8 mouse cellular contexts compared by ENCODE assay signal in the genomic region with DNA sequence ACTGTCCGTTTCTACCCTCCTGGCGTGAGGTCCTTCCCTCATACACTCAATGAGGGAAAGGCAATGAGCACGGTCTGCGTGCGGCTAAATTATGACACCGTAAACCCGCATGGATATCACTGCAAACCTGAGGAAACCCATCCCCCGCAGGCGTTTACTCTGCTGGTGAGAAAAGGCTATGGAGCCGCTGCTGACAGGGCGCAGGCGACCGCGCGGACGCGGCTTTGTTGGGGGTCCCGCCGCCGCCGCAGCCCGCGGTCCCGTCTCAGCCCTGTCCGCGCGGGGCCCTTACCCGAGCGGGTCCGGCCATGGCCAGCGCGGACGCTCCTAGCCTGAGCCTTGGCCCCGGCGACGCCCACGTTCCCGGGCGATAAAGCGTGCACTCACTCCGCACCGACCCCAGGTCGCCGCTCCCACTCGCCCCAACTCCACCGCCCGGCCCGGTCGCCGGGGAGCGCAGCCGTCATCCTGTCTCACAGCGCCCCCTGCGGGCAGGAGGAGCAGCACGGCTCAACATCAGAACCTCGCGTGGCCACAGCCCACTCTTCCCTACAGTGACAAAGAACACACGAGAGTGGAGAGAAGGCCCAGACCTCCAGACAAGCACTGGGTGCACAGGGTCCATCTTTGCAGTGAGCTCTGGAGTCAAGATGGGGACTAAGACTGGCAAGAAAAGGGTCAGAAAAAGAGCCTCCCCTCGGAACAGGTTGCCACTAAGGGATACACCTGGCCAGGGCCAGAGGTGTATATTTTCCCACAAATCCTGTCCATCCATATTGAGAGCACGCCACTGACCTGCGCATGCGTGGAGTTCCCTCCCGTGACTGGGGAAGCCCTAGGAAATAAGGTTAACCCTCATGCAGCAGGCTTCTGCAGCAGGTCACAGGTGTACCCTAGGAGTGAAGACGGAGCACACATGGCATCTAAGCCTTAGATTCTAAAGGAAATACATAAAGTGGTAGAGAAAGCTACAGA. TPM values are rescaled to one million over a fixed set of nuclear protein-coding genes. Genes with fewer than 3 reads are reported as not detected.
DNase-seq lines count a peak whose midpoint lies in the region; ATAC-seq and TF ChIP-seq lines count a peak whose summit lies in the region.

Zfp786 (minus strand) TSS at position 764 of the 975 bp plus-strand sequence.

- H3K9ac ChIP-seq in ES-E14 (ENCODE audit: insufficient read depth, low read depth, low read length, poor library complexity, severe bottlenecking), result peak within 1 kb of the TSS; percentile 78
- H3K9ac ChIP-seq in forebrain, postnatal 0 days, result peak within 1 kb of the TSS; percentile 95
- H3K9ac ChIP-seq in lung, embryonic 14.5 days, result peak within 1 kb of the TSS; percentile 84

- no peaks in the 10 kb centered on the region for H3K9me3 ChIP-seq in ES-E14 (ENCODE audit: control insufficient read depth, insufficient read depth, low read depth, low read length)
- no peaks in the 10 kb centered on the region for H3K9me3 ChIP-seq in forebrain, postnatal 0 days (ENCODE audit: low read length)
- H3K9me3 ChIP-seq in lung, embryonic 14.5 days (ENCODE audit: low read depth, low read length), result no peaks in the 10 kb centered on the region

- H3K27ac ChIP-seq in ES-E14 (ENCODE audit: insufficient read depth, low read depth, low read length, poor library complexity, severe bottlenecking), result no peak within 1 kb of the TSS
- H3K27ac ChIP-seq in forebrain, postnatal 0 days (ENCODE audit: low read depth, low read length), result peak within 1 kb of the TSS; percentile 94
- peak within 1 kb of the TSS; percentile 75 for H3K27ac ChIP-seq in lung, embryonic 14.5 days (ENCODE audit: low read depth)

- peak within 1 kb of the TSS; percentile 81 to 94 for H3K4me3 ChIP-seq in ES-E14 (ENCODE audit: insufficient read depth in 1 of 2, low read depth in 1 of 2, low read length in 2 of 2, poor library complexity in 1 of 2, severe bottlenecking in 1 of 2)
- H3K4me3 ChIP-seq in forebrain, postnatal 0 days (ENCODE audit: low read depth, low read length), result peak within 1 kb of the TSS; percentile 86
- peak within 1 kb of the TSS; percentile 85 for H3K4me3 ChIP-seq in lung, embryonic 14.5 days (ENCODE audit: low read depth, low read length)

- peak; percentile 96 for ATAC-seq in forebrain, postnatal 0 days
- peak; percentile 93 for ATAC-seq in lung, embryonic 14.5 days (ENCODE audit: insufficient read depth)
- peak; percentile 92 for ATAC-seq in neutrophil, adult 5-6 weeks (ENCODE audit: extremely low read depth, insufficient number of reproducible peaks, low FRiP score, poor library complexity, severe bottlenecking)

- TF ChIP-seq CTCF in forebrain, postnatal 0 days (IDR thresholded peaks at IDR 0.05; ENCODE audit: low read depth), result peak; percentile 99
- TF ChIP-seq CTCF in lung, embryonic 14.5 days (IDR thresholded peaks at IDR 0.05; ENCODE audit: low read depth), result peak; percentile 95

- no peaks in the 10 kb centered on the region for H3K27me3 ChIP-seq in forebrain, postnatal 0 days (ENCODE audit: insufficient read depth, low read length)
- no peaks in the 10 kb centered on the region for H3K27me3 ChIP-seq in lung, embryonic 14.5 days (ENCODE audit: insufficient read depth, low read length)

- peak within 1 kb of the TSS; percentile 48 for H3K4me2 ChIP-seq in forebrain, postnatal 0 days (ENCODE audit: low read depth)
- H3K4me2 ChIP-seq in lung, embryonic 14.5 days, result peak within 1 kb of the TSS; percentile 70

- 2% methylated on average over 64 of the region's 64 CpGs for WGBS in forebrain, postnatal 0 days
- 2% methylated on average over 64 of the region's 64 CpGs for WGBS in lung, embryonic 14.5 days

- DNase-seq in ES-E14 (ENCODE audit: low read depth, low spot score), result peak; percentile 86
- DNase-seq in cerebellum, adult 18-20 months, result peak; percentile 96 to 98
- peak; percentile 96 for DNase-seq in forebrain, postnatal 0 days
- DNase-seq in heart, postnatal 4 days, result peak; percentile 96
- peak; percentile 77 to 90 for DNase-seq in layer of hippocampus, adult 8-10 months (ENCODE audit: low spot score in 2 of 2)
- peak; percentile 94 for DNase-seq in lung, embryonic 14.5 days
- peak; percentile 92 for DNase-seq in testis, postnatal 14 days (ENCODE audit: low spot score)

- in situ Hi-C loops in ES-E14 (cut with MboI; ENCODE audit: low sequenced_read_pairs in 2 of 2, unreplicated experiment in 2 of 2), result no loop called here

- peaks cover 0 to 4% of the 10 kb centered on the region in 2 experiments; a peak in 1 of 4 replicates for H3K4me1 ChIP-seq in ES-E14 (ENCODE audit: control insufficient read depth in 2 of 2, insufficient read depth in 2 of 2, low read length in 2 of 2, poor library complexity in 1 of 2)
- H3K4me1 ChIP-seq in forebrain, postnatal 0 days (ENCODE audit: insufficient read depth), result no peaks in the 10 kb centered on the region
- H3K4me1 ChIP-seq in lung, embryonic 14.5 days (ENCODE audit: insufficient read depth), result no peaks in the 10 kb centered on the region

- no peaks in the 10 kb centered on the region for H3K36me3 ChIP-seq in ES-E14 (ENCODE audit: control insufficient read depth, insufficient read depth, low read length, poor library complexity, severe bottlenecking)
- no peaks in the 10 kb centered on the region; the same call in 1 of the 2 replicates for H3K36me3 ChIP-seq in forebrain, postnatal 0 days (ENCODE audit: insufficient read depth)
- no peaks in the 10 kb centered on the region for H3K36me3 ChIP-seq in lung, embryonic 14.5 days (ENCODE audit: insufficient read depth)

TF ChIP-seq in ES-E14, 5 proteins besides CTCF, POLR2A, EP300 and RAD21:
- TF ChIP-seq ZC3H11A (IDR thresholded peaks at IDR 0.05; ENCODE audit: borderline replicate concordance, low read depth, low read length) (no peak), CHD2 (IDR thresholded peaks at IDR 0.05; ENCODE audit: low read depth, low read length) (0 out of 2 replicates have a peak, but pooled peaks have one; percentile 41), ZNF384 (IDR thresholded peaks at IDR 0.05; ENCODE audit: low read depth, low read length) (no peak)

RNA-seq across cellular contexts. Expression of gene Zfp786, which starts in this region (rescaled TPM):
- total RNA-seq in ES-E14 (2012; rRNA removed), result 2.0 and 2.2 TPM in 2 replicates
- 22.2 and 23.8 TPM in 2 replicates for total RNA-seq in forebrain, postnatal 0 days (2014; rRNA removed)
- polyA plus RNA-seq in forebrain, postnatal 0 days (2015; fragmentation: Nextera tagmentation; extraction: Ambion mirVana), result 5.1 and 5.5 TPM in 2 replicates
- 1 to 10 TPM; 1.1 to 1.7 TPM for total RNA-seq in heart, postnatal 4 days (2021)
- 1 to 10 TPM; 4.9 to 5.7 (median 5.0) TPM for total RNA-seq in layer of hippocampus, adult 8-10 months (2022)
- polyA plus RNA-seq in lung, embryonic 14.5 days (2014; fragmentation: Nextera tagmentation; extraction: Ambion mirVana), result 4.3 and 5.4 TPM in 2 replicates
- not detected in 2 replicates for total RNA-seq in neutrophil, adult 5-6 weeks (2017)

Comparison
In these comparisons a context has a peak if more than half of its experiments do, and no peak if none do; other contexts are left out.
1. Peak in ATAC-seq in neutrophil, adult 5-6 weeks; RNA of the gene not detected or under 1 TPM.